Mouse (Mus musculus) kidney, adult 18-20 months (tissue): Measurements from ENCODE around the gene Il1rapl2.
"Not testable (repeated sequence)": the region's sequence is repeated elsewhere in the genome, so short reads cannot be mapped to it uniquely, and the experiment has no call there.

Source experiments
- DNase-seq: peaks from one replicate; pipeline ENCODE4 v3.0.0; 2021

The Il1rapl2 gene

GRCm38 (mm10) chrX:138234626-138235025, 664.2 kb downstream of the Il1rapl2 start:
- DNase-seq: no peak

- not testable (repeated sequence) for DNase-seq
Measured at GRCm38 (mm10) chrX:138348736-138349135, 778.3 kb downstream of the Il1rapl2 start.

GRCm38 (mm10) chrX:138433794-138434193, 863.4 kb downstream of the Il1rapl2 start:
- no peak for DNase-seq

GRCm38 (mm10) chrX:138437939-138438338, 867.5 kb downstream of the Il1rapl2 start:
- no peak for DNase-seq

- no peak for DNase-seq
Measured at GRCm38 (mm10) chrX:138449856-138450255, 879.4 kb downstream of the Il1rapl2 start.

- DNase-seq: no peak
Measured at GRCm38 (mm10) chrX:138478488-138478887, 908.1 kb downstream of the Il1rapl2 start.

GRCm38 (mm10) chrX:138500510-138500909, 930.1 kb downstream of the Il1rapl2 start:
- DNase-seq: no peak

- DNase-seq: no peak
Measured at GRCm38 (mm10) chrX:138505049-138505448, 934.6 kb downstream of the Il1rapl2 start.

- DNase-seq: no peak
Measured at GRCm38 (mm10) chrX:138620106-138620505, 1049.7 kb downstream of the Il1rapl2 start.

- DNase-seq: no peak
Measured at GRCm38 (mm10) chrX:138625311-138625710, 1054.9 kb downstream of the Il1rapl2 start.

- DNase-seq: no peak
Measured at GRCm38 (mm10) chrX:138722372-138722771, 1152.0 kb downstream of the Il1rapl2 start.

GRCm38 (mm10) chrX:138800958-138801357, 1230.5 kb downstream of the Il1rapl2 start:
- DNase-seq: no peak

- DNase-seq: no peak
Measured at GRCm38 (mm10) chrX:138831876-138832275, 1261.5 kb downstream of the Il1rapl2 start.

- no peak for DNase-seq
Measured at GRCm38 (mm10) chrX:138833894-138834293, 1263.5 kb downstream of the Il1rapl2 start.

GRCm38 (mm10) chrX:138838381-138838780, 1268.0 kb downstream of the Il1rapl2 start:
- DNase-seq: no peak
